Mouse (Mus musculus) CH12.LX (cell line): Measurements from ENCODE around the gene Mrpl18. TPM values are rescaled to one million over a fixed set of nuclear protein-coding genes. Genes with fewer than 3 reads are reported as not detected.

Experiments
- DNase-seq: peaks from one replicate; pipeline ENCODE4 v3.0.0-alpha.2; 2013; ENCODE audit errors: extremely low read depth
- H3K27ac ChIP-seq: 2 replicates; pipeline ENCODE4 v1.5.1; 2012; ENCODE audit warnings: low read depth, mild to moderate bottlenecking, control low read depth, moderate library complexity; ENCODE audit not compliant: insufficient read depth
- H3K27me3 ChIP-seq: replicated peaks from 2 replicates; pipeline ENCODE3; 2012; ENCODE audit warnings: inconsistent platforms
- H3K36me3 ChIP-seq, 2 experiments: replicated peaks in 1 of 2; 2 replicates each; pipeline versions ENCODE3 to v1.6.1; 2012; ENCODE audit warnings: inconsistent platforms in 1 of 2, low read length in 1 of 2, mild to moderate bottlenecking in 1 of 2, mixed read lengths in 1 of 2, moderate library complexity in 1 of 2; ENCODE audit not compliant: control insufficient read depth in 1 of 2, insufficient read depth in 1 of 2
- H3K4me1 ChIP-seq, 2 experiments: 2 replicates each; pipeline ENCODE4 v1.6.1; 2012; ENCODE audit warnings: inconsistent platforms in 1 of 2, moderate library complexity in 1 of 2; ENCODE audit not compliant: insufficient read depth in 2 of 2, control insufficient read depth in 1 of 2
- H3K4me2 ChIP-seq: 2 replicates; pipeline ENCODE4 v1.6.1; 2012; ENCODE audit warnings: low read depth, mild to moderate bottlenecking, control low read depth; ENCODE audit not compliant: poor library complexity, insufficient read depth, severe bottlenecking
- H3K4me3 ChIP-seq, 3 experiments: fragments of 150-350 bp in 1 of 3; sonication (generic) in 1 of 3; replicated peaks in 1 of 3; 2 replicates each; pipeline versions ENCODE3 to v1.5.1; 2011 to 2012; ENCODE audit warnings: low read depth in 2 of 3, low read length in 2 of 3, mild to moderate bottlenecking in 2 of 3, moderate library complexity in 2 of 3, control low read depth in 1 of 3, improper control_type of control experiment in 1 of 3, inconsistent platforms in 1 of 3, mixed read lengths in 1 of 3; ENCODE audit not compliant: poor library complexity in 1 of 3
- H3K79me2 ChIP-seq: replicated peaks from 2 replicates; pipeline ENCODE4 v1.6.1; 2012; ENCODE audit warnings: mild to moderate bottlenecking, moderate library complexity; ENCODE audit not compliant: control insufficient read depth, poor library complexity, insufficient read depth, severe bottlenecking; ENCODE audit errors: extremely low read depth
- H3K9ac ChIP-seq: 2 replicates; pipeline ENCODE4 v1.6.1; 2012; ENCODE audit warnings: low read depth, mild to moderate bottlenecking, control low read depth, moderate library complexity; ENCODE audit not compliant: insufficient read depth
- H3K9me3 ChIP-seq: replicated peaks from 2 replicates; pipeline ENCODE3; 2012; ENCODE audit warnings: low read length, inconsistent platforms, mixed read lengths
- BHLHE40 ChIP-seq: IDR thresholded peaks from 2 replicates; pipeline ENCODE4 v1.6.1; 2011; ENCODE audit warnings: mild to moderate bottlenecking, low read depth, low read length, improper control_type of control experiment
- CHD1 ChIP-seq: IDR thresholded peaks from 2 replicates; pipeline ENCODE4 v1.6.1; 2012; ENCODE audit warnings: low read depth, low read length, improper control_type of control experiment, inconsistent platforms
- CTCF ChIP-seq, 2 experiments: IDR thresholded peaks in 1 of 2; conservative IDR thresholded peaks in 1 of 2; 2 replicates each; pipeline ENCODE4 v1.5.1; 2011 to 2012; ENCODE audit warnings: low read depth in 2 of 2, low read length in 2 of 2, improper control_type of control experiment in 1 of 2, inconsistent platforms in 1 of 2, mild to moderate bottlenecking in 1 of 2, moderate library complexity in 1 of 2
- E2F4 ChIP-seq: IDR thresholded peaks from 2 replicates; pipeline ENCODE4 v1.6.1; 2011; ENCODE audit warnings: low read depth, low read length, improper control_type of control experiment; ENCODE audit not compliant: insufficient replicate concordance
- MAX ChIP-seq: IDR thresholded peaks from 2 replicates; pipeline ENCODE4 v1.6.1; 2011; ENCODE audit warnings: low read length, improper control_type of control experiment
- MXI1 ChIP-seq: IDR thresholded peaks from 2 replicates; pipeline ENCODE4 v1.6.1; 2011; ENCODE audit warnings: mild to moderate bottlenecking, low read depth, low read length, improper control_type of control experiment
- MYC ChIP-seq: IDR thresholded peaks from 2 replicates; pipeline ENCODE4 v1.6.1; 2011; ENCODE audit warnings: low read depth, mild to moderate bottlenecking, improper control_type of control experiment, low read length
- NRF1 ChIP-seq: IDR thresholded peaks from 2 replicates; pipeline ENCODE4 v1.6.1; 2014; ENCODE audit warnings: low read depth, mild to moderate bottlenecking, inconsistent platforms, low read length, improper control_type of control experiment, moderate library complexity
- PAX5 ChIP-seq: IDR thresholded peaks from 2 replicates; pipeline ENCODE4 v1.6.1; 2012; ENCODE audit warnings: low read length, inconsistent platforms, mixed read lengths
- POLR2AphosphoS2 ChIP-seq: IDR thresholded peaks from 2 replicates; pipeline ENCODE4 v1.6.1; 2011; ENCODE audit warnings: low read depth, low read length, improper control_type of control experiment
- SIN3A ChIP-seq: IDR thresholded peaks from 2 replicates; pipeline ENCODE4 v1.6.1; 2012; ENCODE audit warnings: low read length, improper control_type of control experiment, inconsistent platforms
- USF1 ChIP-seq: IDR thresholded peaks from 2 replicates; pipeline ENCODE4 v1.6.1; 2014; ENCODE audit warnings: low read depth, mild to moderate bottlenecking, inconsistent platforms, low read length, improper control_type of control experiment
- ZC3H11A ChIP-seq: IDR thresholded peaks from 2 replicates; pipeline ENCODE4 v1.6.1; 2012; ENCODE audit warnings: low read depth, mild to moderate bottlenecking, inconsistent platforms, low read length, improper control_type of control experiment
- ZKSCAN1 ChIP-seq: IDR thresholded peaks from 2 replicates; pipeline ENCODE4 v1.6.1; 2012; ENCODE audit warnings: low read depth, inconsistent platforms, low read length, improper control_type of control experiment, borderline replicate concordance
- dilution Hi-C: fragments of 300-500 bp; cut with MboI; formaldehyde crosslinking; loops from 2 replicates; pipeline ENCODE4 v1.14.3; 2020; ENCODE audit warnings: low sequenced_read_pairs; ENCODE audit not compliant: extremely low pct_unique_long_range_greater_than_20kb, extremely low pct_ligation_motif_present
- in situ Hi-C: fragments of 300-500 bp; cut with MboI; formaldehyde crosslinking; loops from 3 replicates; pipeline ENCODE4 v1.14.3; 2019; ENCODE audit warnings: low sequenced_read_pairs, low pct_ligation_motif_present, low pct_unique_long_range_greater_than_20kb, mixed read lengths
- polyA plus RNA-seq: library from polyadenylated mRNA; unstranded; fragments of >175 nt; gene quantifications from 2 replicates; pipeline ENCODE4 v1.2.1, GENCODE M21; 2012; ENCODE audit warnings: low read depth; ENCODE audit not compliant: insufficient read length
- total RNA-seq, 2 experiments: library from RNA; depleted of rRNA; stranded (reverse); fragments of 300-350 nt in 1 of 2; fragments of >200 nt in 1 of 2; gene quantifications; 2 replicates each; pipeline ENCODE4 v1.2.3; 2012 to 2014

Gene Mrpl18
- total and polyA plus RNA-seq, 3 experiments, result 132 to 197 (median 150) TPM

- in situ Hi-C loops (loop anchor here (5.0 kb wide), 1 partner anchor 34 kb away; no protein-coding TSS in a partner anchor), dilution Hi-C loops (no loop called here)
- Histone ChIP-seq H3K36me3 (peaks cover 39 to 59% of the 10 kb centered on the region in 2 experiments), H3K27ac (peak overlapping the region; percentile 72), H3K4me1 (peaks cover 3 to 51% of the 10 kb centered on the region in 2 experiments; a peak in 3 of 4 replicates), H3K4me3 (peak overlapping the region; percentile 78 to 94 (median 90)), H3K9me3 (no peaks in the 10 kb centered on the region), H3K4me2 (peak overlapping the region; percentile 42; the same call in 1 of the 2 replicates), H3K79me2 (peaks cover 59% of the 10 kb centered on the region)
- DNase-seq, result peak; percentile 41
- TF ChIP-seq PAX5 (no peak), CTCF (conservative IDR thresholded peaks at IDR 0.05 in 1 of 2, IDR thresholded peaks at IDR 0.05 in 1 of 2; ENCODE audit: low read depth in 2 of 2, low read length in 2 of 2) (no peak), SIN3A (peak; percentile 44), POLR2AphosphoS2 (peak; percentile 9; the same call in 1 of the 2 replicates), NRF1 (no peak), MAX (peak; percentile 93), USF1 (no peak), MXI1 (peak; percentile 74), MYC (peak; percentile 92), ZC3H11A (no peak), ZKSCAN1 (no peak), E2F4 (no peak), CHD1 (peak; percentile 89)
- TF ChIP-seq, all 38 proteins: peak for 6
- peak overlapping the region; percentile 92 for H3K9ac ChIP-seq
- H3K27me3 ChIP-seq, result no peaks in the 10 kb centered on the region
These were observed 639 bp upstream of the Mrpl18 start for GRCm38 (mm10) chr17:12916588-12917380.

DNA sequence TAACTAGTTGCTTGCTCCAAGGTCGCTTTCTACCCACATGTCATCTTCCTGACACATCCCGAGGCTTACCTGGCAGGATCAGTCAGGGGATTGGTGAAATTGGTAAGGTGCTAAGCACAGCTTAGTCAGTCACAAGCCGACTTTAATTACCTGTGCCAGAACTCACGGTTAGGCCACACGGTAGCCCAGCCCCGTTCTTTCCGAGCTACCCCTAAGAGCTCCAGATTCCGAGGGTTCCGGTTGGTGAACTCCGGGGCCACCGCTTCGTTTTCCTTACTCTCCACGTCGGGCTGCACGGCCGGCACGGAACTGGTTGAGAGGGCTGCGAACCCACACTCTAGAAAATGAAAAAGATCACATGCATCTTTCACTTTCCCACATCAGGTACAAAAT, 661 bp downstream of the Mrpl18 start, which contains the start of gene Tcp1:
Gene Tcp1, plus strand, starts transcription at position 214 of the 393 bp plus-strand sequence.
- H3K27me3 ChIP-seq, result no peaks in the 10 kb centered on the region
- no peaks in the 10 kb centered on the region for H3K9me3 ChIP-seq
- peaks cover 59% of the 10 kb centered on the region for H3K79me2 ChIP-seq
- H3K4me2 ChIP-seq, result peak within 1 kb of the TSS; percentile 80
- TF ChIP-seq MAX (no peak; the same call in 1 of the 2 replicates), BHLHE40 (no peak)
- H3K36me3 ChIP-seq, result peaks cover 43 to 59% of the 10 kb centered on the region in 2 experiments
- peak within 1 kb of the TSS; percentile 92 for H3K9ac ChIP-seq
- dilution Hi-C loops (no loop called here), in situ Hi-C loops (loop anchor here (5.0 kb wide), 1 partner anchor 33 kb away; no protein-coding TSS in a partner anchor)
- peak; percentile 24 for DNase-seq
- peak within 1 kb of the TSS; percentile 72 for H3K27ac ChIP-seq
- peak within 1 kb of the TSS; percentile 90 to 98 (median 94) for H3K4me3 ChIP-seq
- H3K4me1 ChIP-seq, result peaks cover 3 to 41% of the 10 kb centered on the region in 2 experiments; a peak in 3 of 4 replicates
